Mouse (Mus musculus): Measurements from ENCODE around the gene Olfr180. TPM values are rescaled to one million over a fixed set of nuclear protein-coding genes. Genes with fewer than 3 reads are reported as not detected.

Olfr180 gene
- polyA plus RNA-seq (2014; fragmentation: Illumina TruSeq; extraction: RNeasy Lipid Tissue Mini Kit (QIAGEN cat#74804); ENCODE audit: low replicate concordance): not detected

GRCm38 (mm10) chr16:58929292-58929691, at the start of gene Olfr180:
Olfr180 (minus strand) TSS chr16:58929392.

GRCm38 (mm10) chr16:58928655-58929054, 537 bp downstream of the Olfr180 start, which contains the start of gene Olfr181:
Olfr181 (minus strand) TSS chr16:58928755.

GRCm38 (mm10) chr16:58891963-58892362, 37.2 kb downstream of the Olfr180 start, which contains the start of gene Olfr178:
Olfr178 (minus strand) TSS chr16:58892063.

DNA sequence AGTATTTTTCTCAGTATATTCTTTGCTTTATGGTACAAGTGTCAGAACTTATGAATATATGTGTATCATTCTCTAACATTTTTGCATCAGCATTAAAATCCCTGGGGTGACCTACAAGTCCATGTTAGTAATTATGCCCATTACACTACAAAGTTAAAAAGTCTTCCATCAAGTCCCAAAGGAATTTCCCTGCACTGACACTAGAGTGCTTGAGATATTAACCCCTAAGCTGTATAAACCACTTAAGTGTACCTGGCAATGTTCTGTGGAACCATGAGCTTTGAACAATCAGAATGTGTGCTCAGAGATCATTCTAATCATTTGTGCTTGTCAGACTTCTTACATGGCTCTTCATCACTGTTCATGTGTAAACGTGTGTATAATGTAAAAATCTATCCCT, 54.5 kb downstream of the Olfr180 start, which contains the start of gene Olfr177:
Olfr177 (minus strand) TSS at position 101 of the 400 bp plus-strand sequence.

Other genes starting within 250 kb of the Olfr180 start
- gene Gpr15, start 210.3 kb downstream of the Olfr180 start, polyA plus RNA-seq (2014; fragmentation: Illumina TruSeq; extraction: RNeasy Lipid Tissue Mini Kit (QIAGEN cat#74804); ENCODE audit: low replicate concordance): not detected
- gene Cldnd1, start 201.5 kb downstream of the Olfr180 start, polyA plus RNA-seq (2014; fragmentation: Illumina TruSeq; extraction: RNeasy Lipid Tissue Mini Kit (QIAGEN cat#74804); ENCODE audit: low replicate concordance): 278 TPM
- gene Olfr172, start 166.2 kb downstream of the Olfr180 start, polyA plus RNA-seq (2014; fragmentation: Illumina TruSeq; extraction: RNeasy Lipid Tissue Mini Kit (QIAGEN cat#74804); ENCODE audit: low replicate concordance): not detected
- gene Olfr173, start 129.1 kb downstream of the Olfr180 start, polyA plus RNA-seq (2014; fragmentation: Illumina TruSeq; extraction: RNeasy Lipid Tissue Mini Kit (QIAGEN cat#74804); ENCODE audit: low replicate concordance): not detected
- not detected for gene Olfr175-ps1, start 102.6 kb downstream of the Olfr180 start, polyA plus RNA-seq (2014; fragmentation: Illumina TruSeq; extraction: RNeasy Lipid Tissue Mini Kit (QIAGEN cat#74804); ENCODE audit: low replicate concordance)
- not detected for gene Olfr177, start 54.6 kb downstream of the Olfr180 start, polyA plus RNA-seq (2014; fragmentation: Illumina TruSeq; extraction: RNeasy Lipid Tissue Mini Kit (QIAGEN cat#74804); ENCODE audit: low replicate concordance)
- gene Olfr178, start 37.3 kb downstream of the Olfr180 start, polyA plus RNA-seq (2014; fragmentation: Illumina TruSeq; extraction: RNeasy Lipid Tissue Mini Kit (QIAGEN cat#74804); ENCODE audit: low replicate concordance): not detected
- gene Olfr181, start 637 bp downstream of the Olfr180 start, polyA plus RNA-seq (2014; fragmentation: Illumina TruSeq; extraction: RNeasy Lipid Tissue Mini Kit (QIAGEN cat#74804); ENCODE audit: low replicate concordance): not detected
- gene Olfr183, start 66.0 kb upstream of the Olfr180 start, polyA plus RNA-seq (2014; fragmentation: Illumina TruSeq; extraction: RNeasy Lipid Tissue Mini Kit (QIAGEN cat#74804); ENCODE audit: low replicate concordance): not detected
- gene Olfr186, start 100.9 kb upstream of the Olfr180 start, polyA plus RNA-seq (2014; fragmentation: Illumina TruSeq; extraction: RNeasy Lipid Tissue Mini Kit (QIAGEN cat#74804); ENCODE audit: low replicate concordance): not detected
- not detected for gene Olfr187, start 110.4 kb upstream of the Olfr180 start, polyA plus RNA-seq (2014; fragmentation: Illumina TruSeq; extraction: RNeasy Lipid Tissue Mini Kit (QIAGEN cat#74804); ENCODE audit: low replicate concordance)
- not detected for gene Olfr190, start 148.6 kb upstream of the Olfr180 start, polyA plus RNA-seq (2014; fragmentation: Illumina TruSeq; extraction: RNeasy Lipid Tissue Mini Kit (QIAGEN cat#74804); ENCODE audit: low replicate concordance)
- not detected for gene Olfr191, start 160.4 kb upstream of the Olfr180 start, polyA plus RNA-seq (2014; fragmentation: Illumina TruSeq; extraction: RNeasy Lipid Tissue Mini Kit (QIAGEN cat#74804); ENCODE audit: low replicate concordance)
- not detected for gene Olfr193, start 182.5 kb upstream of the Olfr180 start, polyA plus RNA-seq (2014; fragmentation: Illumina TruSeq; extraction: RNeasy Lipid Tissue Mini Kit (QIAGEN cat#74804); ENCODE audit: low replicate concordance)
- gene Olfr194, start 191.7 kb upstream of the Olfr180 start, polyA plus RNA-seq (2014; fragmentation: Illumina TruSeq; extraction: RNeasy Lipid Tissue Mini Kit (QIAGEN cat#74804); ENCODE audit: low replicate concordance): not detected
- gene Olfr195, start 217.7 kb upstream of the Olfr180 start, polyA plus RNA-seq (2014; fragmentation: Illumina TruSeq; extraction: RNeasy Lipid Tissue Mini Kit (QIAGEN cat#74804); ENCODE audit: low replicate concordance): not detected
- not detected for gene Olfr196, start 241.1 kb upstream of the Olfr180 start, polyA plus RNA-seq (2014; fragmentation: Illumina TruSeq; extraction: RNeasy Lipid Tissue Mini Kit (QIAGEN cat#74804); ENCODE audit: low replicate concordance)

Data from small intestine, adult 10 weeks (tissue).